ENCODE assay signal across 21 mouse cellular contexts in the genomic region with DNA sequence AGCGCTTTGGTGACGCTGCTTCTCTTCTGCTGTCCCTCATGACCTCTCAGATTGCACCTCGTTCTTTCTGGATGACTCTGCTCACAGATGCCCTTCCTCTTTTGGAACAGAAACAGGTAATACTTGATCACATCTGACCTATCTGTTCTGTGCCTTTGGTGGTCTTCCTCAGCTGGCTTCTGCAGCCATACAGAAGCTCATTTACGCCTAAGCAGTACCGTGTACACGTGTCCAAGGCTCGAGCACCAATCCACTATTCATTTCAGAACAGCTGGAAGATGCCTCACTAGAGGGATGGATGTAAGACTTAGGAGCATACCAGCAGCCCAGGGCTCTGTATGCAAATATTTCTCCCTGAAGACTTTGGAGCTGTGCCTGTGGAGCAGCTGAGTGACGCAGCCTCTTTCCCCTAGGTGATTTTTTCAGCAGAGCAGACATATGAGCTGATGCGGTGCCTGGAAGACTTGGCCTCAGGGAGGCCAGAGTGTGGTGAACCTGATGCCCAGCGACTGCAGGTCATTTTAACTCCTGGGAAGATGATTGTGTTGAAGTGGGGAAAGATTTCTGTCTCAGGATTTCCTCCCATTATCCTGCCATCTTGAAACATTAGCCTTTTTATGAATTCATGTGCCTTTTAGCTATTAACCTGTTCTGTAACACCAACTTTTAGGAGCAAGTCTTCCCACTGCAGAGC. TPM values are rescaled to one million over a fixed set of nuclear protein-coding genes. Genes with fewer than 3 reads are reported as not detected.
DNase-seq lines count a peak whose midpoint lies in the region; ATAC-seq and TF ChIP-seq lines count a peak whose summit lies in the region.
"Had no signal": no experiment of that assay in that cellular context is flagged by ENCODE, and none has a peak within 500 bp of the region (broad histone marks: within the 10 kb centered on the region; RNA-seq: fewer than 3 reads in every experiment).

No protein-coding gene starts in this region.

- TF ChIP-seq POLR2A in heart, adult 2 months (IDR thresholded peaks at IDR 0.05; ENCODE audit: insufficient read depth, low read depth, low read length) = no peak
- no peak for TF ChIP-seq POLR2A in ES-Bruce4 (IDR thresholded peaks at IDR 0.05; ENCODE audit: insufficient read depth, low read length)

- H3K9me3 ChIP-seq in heart, embryonic 16.5 days (replicated peaks; ENCODE audit: control insufficient read depth, low read length) = no peaks in the 10 kb centered on the region
- H3K9me3 ChIP-seq in neural tube, embryonic 13.5 days = no peaks in the 10 kb centered on the region
- H3K9me3 ChIP-seq in neural tube, embryonic 15.5 days (replicated peaks) = no peaks in the 10 kb centered on the region
- H3K9me3 ChIP-seq in ES-Bruce4 (replicated peaks; ENCODE audit: control insufficient read depth, insufficient read depth, low read length, poor library complexity, severe bottlenecking) = no peaks in the 10 kb centered on the region
- H3K9me3 ChIP-seq in midbrain, embryonic 16.5 days (replicated peaks; ENCODE audit: control insufficient read depth, low read length, poor library complexity, severe bottlenecking) = no peaks in the 10 kb centered on the region
- H3K9me3 ChIP-seq: embryonic facial prominence, embryonic 13.5 days; forebrain, embryonic 12.5 days; heart, embryonic 10.5 days; hindbrain, embryonic 15.5 days had no signal

- ATAC-seq in heart, embryonic 16.5 days (replicated peaks; ENCODE audit: extremely low read depth, insufficient read depth, low FRiP score) = 0 out of 2 replicates have a peak, but pooled peaks have one; percentile 14
- ATAC-seq in neural tube, embryonic 13.5 days (ENCODE audit: low read depth) = no peak
- no peak for ATAC-seq in neural tube, embryonic 15.5 days (ENCODE audit: low FRiP score)
- ATAC-seq in midbrain, embryonic 16.5 days = no peak
- ATAC-seq: activated CD4-positive, CD25-positive, alpha-beta regulatory T cell, adult 4 months; Patski had no signal

- TF ChIP-seq CTCF in heart, adult 2 months (IDR thresholded peaks at IDR 0.05) = no peak
- no peak for TF ChIP-seq CTCF in ES-Bruce4 (IDR thresholded peaks at IDR 0.05; ENCODE audit: low read depth, low read length)

- no peaks in the 10 kb centered on the region for H3K27me3 ChIP-seq in heart, embryonic 16.5 days (ENCODE audit: control insufficient read depth, insufficient read depth, low read length)
- H3K27me3 ChIP-seq in heart, adult 2 months (ENCODE audit: control insufficient read depth, insufficient read depth, low read length) = no peaks in the 10 kb centered on the region
- no peaks in the 10 kb centered on the region for H3K27me3 ChIP-seq in neural tube, embryonic 13.5 days
- H3K27me3 ChIP-seq in neural tube, embryonic 15.5 days (replicated peaks) = no peaks in the 10 kb centered on the region
- no peaks in the 10 kb centered on the region for H3K27me3 ChIP-seq in ES-Bruce4 (ENCODE audit: control insufficient read depth, insufficient read depth, low read length, poor library complexity, severe bottlenecking)
- H3K27me3 ChIP-seq in midbrain, embryonic 16.5 days (ENCODE audit: control insufficient read depth, insufficient read depth, low read depth, low read length) = no peaks in the 10 kb centered on the region
- H3K27me3 ChIP-seq: embryonic facial prominence, embryonic 13.5 days; forebrain, embryonic 12.5 days; hindbrain, embryonic 15.5 days; Patski had no signal

- no peak overlapping the region for H3K4me3 ChIP-seq in heart, embryonic 16.5 days (ENCODE audit: low read length)
- no peak overlapping the region for H3K4me3 ChIP-seq in heart, adult 2 months
- H3K4me3 ChIP-seq in neural tube, embryonic 13.5 days = no peak overlapping the region
- no peak overlapping the region for H3K4me3 ChIP-seq in neural tube, embryonic 15.5 days (replicated peaks)
- H3K4me3 ChIP-seq in ES-Bruce4 (ENCODE audit: low read depth, low read length) = no peak overlapping the region
- no peak overlapping the region for H3K4me3 ChIP-seq in midbrain, embryonic 16.5 days (ENCODE audit: low read depth, low read length)
- H3K4me3 ChIP-seq: embryonic facial prominence, embryonic 13.5 days; forebrain, embryonic 12.5 days; heart, embryonic 10.5 days; hindbrain, embryonic 15.5 days had no signal

- H3K36me3 ChIP-seq in heart, embryonic 16.5 days (ENCODE audit: control insufficient read depth, insufficient read depth) = peaks cover 75% of the 10 kb centered on the region
- H3K36me3 ChIP-seq in heart, adult 2 months (ENCODE audit: control insufficient read depth, insufficient read depth, low read length) = no peaks in the 10 kb centered on the region
- H3K36me3 ChIP-seq in neural tube, embryonic 13.5 days = peaks cover 96% of the 10 kb centered on the region
- peaks cover 92% of the 10 kb centered on the region for H3K36me3 ChIP-seq in neural tube, embryonic 15.5 days
- H3K36me3 ChIP-seq in ES-Bruce4 (ENCODE audit: control insufficient read depth, insufficient read depth, low read length, poor library complexity, severe bottlenecking) = peaks cover 83% of the 10 kb centered on the region
- H3K36me3 ChIP-seq in midbrain, embryonic 16.5 days (ENCODE audit: control insufficient read depth, insufficient read depth, low read length) = peaks cover 57% of the 10 kb centered on the region

- DNase-seq in heart, adult 2 months = no peak
- DNase-seq in spleen, adult 18-20 months = no peak
- DNase-seq: adrenal gland, postnatal 14 days; cerebellum, adult 18-20 months; cerebellum, adult 9-11 months; cerebellum, postnatal 36 days; gastrocnemius, postnatal 25 days; heart, adult 11 months; heart, postnatal 14 days; kidney, adult 11 months had no signal

- intact Hi-C loops in heart, adult 2 months (cut with DNase I) = no loop called here

- no peaks in the 10 kb centered on the region for H3K79me2 ChIP-seq in heart, adult 2 months (replicated peaks; ENCODE audit: control insufficient read depth, insufficient read depth, low read length)

- H3K9ac ChIP-seq in heart, embryonic 16.5 days (ENCODE audit: low read length) = no peak overlapping the region
- H3K9ac ChIP-seq in heart, adult 2 months (ENCODE audit: low read depth, low read length) = no peak overlapping the region
- no peak overlapping the region for H3K9ac ChIP-seq in neural tube, embryonic 13.5 days
- H3K9ac ChIP-seq in neural tube, embryonic 15.5 days (replicated peaks) = no peak overlapping the region
- H3K9ac ChIP-seq in ES-Bruce4 (ENCODE audit: low read depth, poor library complexity, severe bottlenecking) = no peak overlapping the region
- H3K9ac ChIP-seq in midbrain, embryonic 16.5 days (ENCODE audit: low read depth, low read length) = no peak overlapping the region
- H3K9ac ChIP-seq: embryonic facial prominence, embryonic 13.5 days; forebrain, embryonic 12.5 days; hindbrain, embryonic 15.5 days had no signal

- 79% methylated on average over 10 of the region's 10 CpGs for WGBS in heart, embryonic 16.5 days
- WGBS in heart, adult 2 months = 71% methylated on average over 10 of the region's 10 CpGs
- 81% methylated on average over 10 of the region's 10 CpGs for WGBS in neural tube, embryonic 13.5 days
- 74% methylated on average over 10 of the region's 10 CpGs for WGBS in neural tube, embryonic 15.5 days
- WGBS in midbrain, embryonic 16.5 days = 82% methylated on average over 10 of the region's 10 CpGs

- TF ChIP-seq EP300 in heart, adult 2 months (IDR thresholded peaks at IDR 0.05; ENCODE audit: insufficient read depth, low read depth, low read length) = no peak
- TF ChIP-seq EP300 in ES-Bruce4 (IDR thresholded peaks at IDR 0.05; ENCODE audit: insufficient read depth, low read depth, low read length) = no peak

- no peaks in the 10 kb centered on the region for H3K4me1 ChIP-seq in heart, embryonic 16.5 days (ENCODE audit: control insufficient read depth, insufficient read depth, low read length)
- H3K4me1 ChIP-seq in heart, adult 2 months (ENCODE audit: control insufficient read depth, insufficient read depth, low read length) = peaks cover 3% of the 10 kb centered on the region; the same call in 1 of the 2 replicates
- no peaks in the 10 kb centered on the region for H3K4me1 ChIP-seq in neural tube, embryonic 13.5 days (replicated peaks)
- no peaks in the 10 kb centered on the region for H3K4me1 ChIP-seq in neural tube, embryonic 15.5 days
- peaks cover 4% of the 10 kb centered on the region for H3K4me1 ChIP-seq in ES-Bruce4 (ENCODE audit: control insufficient read depth, insufficient read depth, low read length)
- H3K4me1 ChIP-seq in midbrain, embryonic 16.5 days (ENCODE audit: control insufficient read depth, insufficient read depth, low read length) = no peaks in the 10 kb centered on the region
- H3K4me1 ChIP-seq: embryonic facial prominence, embryonic 13.5 days; forebrain, embryonic 12.5 days; hindbrain, embryonic 15.5 days had no signal

- H3K27ac ChIP-seq in heart, embryonic 16.5 days (ENCODE audit: low read length) = no peak overlapping the region; the same call in 1 of the 2 replicates
- no peak overlapping the region for H3K27ac ChIP-seq in heart, adult 2 months
- 0 out of 2 replicates have a peak overlapping the region, but pooled peaks have one; percentile 13 for H3K27ac ChIP-seq in neural tube, embryonic 13.5 days (replicated peaks)
- no peak overlapping the region; the same call in 1 of the 2 replicates for H3K27ac ChIP-seq in neural tube, embryonic 15.5 days (replicated peaks)
- H3K27ac ChIP-seq in ES-Bruce4 (ENCODE audit: insufficient read depth, low read length) = 0 out of 2 replicates have a peak overlapping the region, but pooled peaks have one; percentile 5
- H3K27ac ChIP-seq in midbrain, embryonic 16.5 days (ENCODE audit: low read length) = no peak overlapping the region
- H3K27ac ChIP-seq: embryonic facial prominence, embryonic 13.5 days; forebrain, embryonic 12.5 days; heart, embryonic 10.5 days; hindbrain, embryonic 15.5 days had no signal

- no peak overlapping the region for H3K4me2 ChIP-seq in heart, embryonic 16.5 days (ENCODE audit: low read depth, low read length)
- no peak overlapping the region for H3K4me2 ChIP-seq in neural tube, embryonic 13.5 days
- no peak overlapping the region for H3K4me2 ChIP-seq in neural tube, embryonic 15.5 days
- no peak overlapping the region for H3K4me2 ChIP-seq in midbrain, embryonic 16.5 days (ENCODE audit: low read length)
- H3K4me2 ChIP-seq: embryonic facial prominence, embryonic 13.5 days; forebrain, embryonic 12.5 days; hindbrain, embryonic 15.5 days had no signal

RNA-seq across cellular contexts. Expression of gene Nup85, which starts 18.8 kb away (rescaled TPM):
- polyA plus RNA-seq in heart, embryonic 16.5 days (2015; fragmentation: Nextera tagmentation; extraction: Ambion mirVana) = 107 and 117 TPM in 2 replicates
- total RNA-seq in heart, adult 2 months (2021) = 10 to 100 TPM; 19.8 to 20.2 TPM
- polyA plus RNA-seq in heart, adult 2 months (2012; rRNA removed) = 28.0 and 44.1 TPM in 2 replicates
- polyA plus RNA-seq in neural tube, embryonic 13.5 days (2015; fragmentation: Nextera tagmentation; extraction: Ambion mirVana) = 99.8 and 119 TPM in 2 replicates
- 101 and 120 TPM in 2 replicates for polyA plus RNA-seq in neural tube, embryonic 15.5 days (2015; fragmentation: Nextera tagmentation; extraction: Ambion mirVana)
- 99.9 and 103 TPM in 2 replicates for polyA plus RNA-seq in ES-Bruce4 (2011; ENCODE audit: insufficient read depth, insufficient read length, low read depth, missing spikeins)
- 103 and 106 TPM in 2 replicates for polyA plus RNA-seq in midbrain, embryonic 16.5 days (2015; fragmentation: Nextera tagmentation; extraction: Ambion mirVana)

RNA-seq across cellular contexts. Expression of gene Mrps7, which starts 20.7 kb away (rescaled TPM):
- 84.4 and 86.2 TPM in 2 replicates for polyA plus RNA-seq in heart, embryonic 16.5 days (2015; fragmentation: Nextera tagmentation; extraction: Ambion mirVana)
- 10 to 100 TPM; 74.6 to 80.1 TPM for total RNA-seq in heart, adult 2 months (2021)
- polyA plus RNA-seq in heart, adult 2 months (2012; rRNA removed) = 33.9 and 40.2 TPM in 2 replicates
- 73.9 and 91.8 TPM in 2 replicates for polyA plus RNA-seq in neural tube, embryonic 13.5 days (2015; fragmentation: Nextera tagmentation; extraction: Ambion mirVana)
- 81.0 and 83.8 TPM in 2 replicates for polyA plus RNA-seq in neural tube, embryonic 15.5 days (2015; fragmentation: Nextera tagmentation; extraction: Ambion mirVana)
- 29.3 and 35.5 TPM in 2 replicates for polyA plus RNA-seq in ES-Bruce4 (2011; ENCODE audit: insufficient read depth, insufficient read length, low read depth, missing spikeins)
- 75.6 and 77.0 TPM in 2 replicates for polyA plus RNA-seq in midbrain, embryonic 16.5 days (2015; fragmentation: Nextera tagmentation; extraction: Ambion mirVana)

RNA-seq across cellular contexts. Expression of gene Gga3, which starts 20.8 kb away (rescaled TPM):
- 15.4 and 18.8 TPM in 2 replicates for polyA plus RNA-seq in heart, embryonic 16.5 days (2015; fragmentation: Nextera tagmentation; extraction: Ambion mirVana)
- 10 to 100 TPM; 16.5 to 20.3 TPM for total RNA-seq in heart, adult 2 months (2021)
- polyA plus RNA-seq in heart, adult 2 months (2012; rRNA removed) = 15.4 and 17.1 TPM in 2 replicates
- 36.1 and 36.4 TPM in 2 replicates for polyA plus RNA-seq in neural tube, embryonic 13.5 days (2015; fragmentation: Nextera tagmentation; extraction: Ambion mirVana)
- polyA plus RNA-seq in neural tube, embryonic 15.5 days (2015; fragmentation: Nextera tagmentation; extraction: Ambion mirVana) = 34.6 and 35.0 TPM in 2 replicates
- polyA plus RNA-seq in ES-Bruce4 (2011; ENCODE audit: insufficient read depth, insufficient read length, low read depth, missing spikeins) = 69.3 and 79.4 TPM in 2 replicates
- 34.7 and 37.5 TPM in 2 replicates for polyA plus RNA-seq in midbrain, embryonic 16.5 days (2015; fragmentation: Nextera tagmentation; extraction: Ambion mirVana)

RNA-seq across cellular contexts. Expression of gene Mif4gd, which starts 29.7 kb away (rescaled TPM):
- polyA plus RNA-seq in heart, embryonic 16.5 days (2015; fragmentation: Nextera tagmentation; extraction: Ambion mirVana) = 41.5 and 42.0 TPM in 2 replicates
- 10 to 100 TPM; 51.3 to 54.7 TPM for total RNA-seq in heart, adult 2 months (2021)
- 94.0 and 123 TPM in 2 replicates for polyA plus RNA-seq in heart, adult 2 months (2012; rRNA removed)
- polyA plus RNA-seq in neural tube, embryonic 13.5 days (2015; fragmentation: Nextera tagmentation; extraction: Ambion mirVana) = 12.0 and 12.5 TPM in 2 replicates
- 11.5 and 19.4 TPM in 2 replicates for polyA plus RNA-seq in neural tube, embryonic 15.5 days (2015; fragmentation: Nextera tagmentation; extraction: Ambion mirVana)
- 50.4 and 55.0 TPM in 2 replicates for polyA plus RNA-seq in ES-Bruce4 (2011; ENCODE audit: insufficient read depth, insufficient read length, low read depth, missing spikeins)
- 12.5 and 12.7 TPM in 2 replicates for polyA plus RNA-seq in midbrain, embryonic 16.5 days (2015; fragmentation: Nextera tagmentation; extraction: Ambion mirVana)

RNA-seq across cellular contexts. Expression of gene Slc25a19, which starts 45.0 kb away (rescaled TPM):
- 55.7 and 58.1 TPM in 2 replicates for polyA plus RNA-seq in heart, embryonic 16.5 days (2015; fragmentation: Nextera tagmentation; extraction: Ambion mirVana)
- 10 to 100 TPM; 32.9 to 40.7 TPM for total RNA-seq in heart, adult 2 months (2021)
- polyA plus RNA-seq in heart, adult 2 months (2012; rRNA removed) = 97.1 and 106 TPM in 2 replicates
- polyA plus RNA-seq in neural tube, embryonic 13.5 days (2015; fragmentation: Nextera tagmentation; extraction: Ambion mirVana) = 33.0 and 37.5 TPM in 2 replicates
- 49.0 and 52.8 TPM in 2 replicates for polyA plus RNA-seq in neural tube, embryonic 15.5 days (2015; fragmentation: Nextera tagmentation; extraction: Ambion mirVana)
- polyA plus RNA-seq in ES-Bruce4 (2011; ENCODE audit: insufficient read depth, insufficient read length, low read depth, missing spikeins) = 34.7 and 35.8 TPM in 2 replicates
- 42.5 and 50.8 TPM in 2 replicates for polyA plus RNA-seq in midbrain, embryonic 16.5 days (2015; fragmentation: Nextera tagmentation; extraction: Ambion mirVana)

Comparison
In these comparisons a context has a peak if more than half of its experiments do, and no peak if none do; other contexts are left out.
1. H3K27ac ChIP-seq: peak in neural tube, embryonic 13.5 days (single experiment) and ES-Bruce4 (single experiment); none in heart, embryonic 16.5 days (single experiment), heart, adult 2 months (single experiment), neural tube, embryonic 15.5 days (single experiment) and midbrain, embryonic 16.5 days (single experiment).